Mouse (Mus musculus) olfactory bulb, adult 2 months (tissue): ENCODE results near the gene Sema5a.

Experiments used
- CTCF ChIP-seq: fragments of 200-500 bp; IDR thresholded peaks from 2 replicates; pipeline ENCODE4 v1.5.1; 2012; ENCODE audit warnings: low read depth, mild to moderate bottlenecking, low read length, moderate library complexity; ENCODE audit not compliant: insufficient read depth
- POLR2A ChIP-seq: fragments of 200-500 bp; IDR thresholded peaks from 2 replicates; pipeline ENCODE4 v1.6.1; 2012; ENCODE audit warnings: mild to moderate bottlenecking, low read depth, low read length, moderate library complexity; ENCODE audit not compliant: insufficient read depth

DNA sequence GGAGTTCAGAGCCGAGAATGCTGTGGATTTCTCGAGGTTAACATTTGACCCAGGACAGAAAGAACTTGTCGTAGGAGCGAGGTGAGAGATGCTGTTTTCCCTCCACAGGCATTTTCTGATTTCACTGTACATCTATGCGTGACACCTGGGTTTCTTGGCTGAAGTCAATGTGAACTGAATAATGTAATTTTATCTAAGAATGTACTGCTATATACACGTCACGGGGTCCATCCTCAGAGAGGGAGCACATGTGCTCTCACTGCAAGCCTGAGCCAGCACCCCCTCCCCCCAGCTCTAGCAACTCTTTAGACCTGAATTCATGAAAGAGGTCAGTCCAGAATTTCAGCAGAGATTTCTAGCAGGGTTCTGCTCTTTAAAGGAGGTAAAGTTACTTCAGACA, 215.6 kb downstream of the Sema5a start:
- no peak for TF ChIP-seq CTCF
- no peak for TF ChIP-seq POLR2A
